ENCODE assay signal across 9 mouse cellular contexts in genomic region chr12:86923837-86924236, GRCm38 (mm10). TPM values are rescaled to one million over a fixed set of nuclear protein-coding genes. Genes with fewer than 3 reads are reported as not detected.
DNase-seq lines count a peak whose midpoint lies in the region; ATAC-seq and TF ChIP-seq lines count a peak whose summit lies in the region.
"Had no signal": no experiment of that assay in that cellular context is flagged by ENCODE, and none has a peak within 500 bp of the region (broad histone marks: within the 10 kb centered on the region; RNA-seq: fewer than 3 reads in every experiment).

No protein-coding gene starts in this region.

- DNase-seq in brain, adult 2 months (ENCODE audit: low read depth, low spot score) = peak; percentile 93
- peak; percentile 90 for DNase-seq in fat pad, adult 2 months (ENCODE audit: extremely low read depth, low read depth, low spot score)
- peak; percentile 86 for DNase-seq in kidney, postnatal 10 days
- peak; percentile 80 for DNase-seq in stomach, postnatal 0 days (ENCODE audit: low spot score)

- H3K27ac ChIP-seq in heart, embryonic 15.5 days = no peak overlapping the region
- no peak overlapping the region for H3K27ac ChIP-seq in liver, embryonic 16.5 days (ENCODE audit: low read length)
- H3K27ac ChIP-seq in neural tube, embryonic 13.5 days (replicated peaks) = peak overlapping the region; percentile 30
- H3K27ac ChIP-seq in stomach, postnatal 0 days (replicated peaks) = no peak overlapping the region
- H3K27ac ChIP-seq: embryonic facial prominence, embryonic 12.5 days had no signal

- H3K36me3 ChIP-seq in heart, embryonic 15.5 days = no peaks in the 10 kb centered on the region
- no peaks in the 10 kb centered on the region for H3K36me3 ChIP-seq in liver, embryonic 16.5 days (ENCODE audit: control insufficient read depth, insufficient read depth)
- no peaks in the 10 kb centered on the region for H3K36me3 ChIP-seq in neural tube, embryonic 13.5 days
- no peaks in the 10 kb centered on the region for H3K36me3 ChIP-seq in stomach, postnatal 0 days (ENCODE audit: control insufficient read depth, insufficient read depth, low read length)
- H3K36me3 ChIP-seq: embryonic facial prominence, embryonic 12.5 days had no signal

- peak; percentile 97 for TF ChIP-seq CTCF in stomach, postnatal 0 days (IDR thresholded peaks at IDR 0.05; ENCODE audit: low read depth)

- peaks cover 8% of the 10 kb centered on the region for H3K4me1 ChIP-seq in heart, embryonic 15.5 days (replicated peaks)
- peaks cover 6% of the 10 kb centered on the region for H3K4me1 ChIP-seq in liver, embryonic 16.5 days (ENCODE audit: control insufficient read depth, low read depth, low read length)
- H3K4me1 ChIP-seq in neural tube, embryonic 13.5 days (replicated peaks) = peaks cover 28% of the 10 kb centered on the region
- H3K4me1 ChIP-seq in stomach, postnatal 0 days (replicated peaks; ENCODE audit: control insufficient read depth, insufficient read depth) = no peaks in the 10 kb centered on the region

- no peak overlapping the region for H3K4me3 ChIP-seq in heart, embryonic 15.5 days
- H3K4me3 ChIP-seq in liver, embryonic 16.5 days (ENCODE audit: low read depth, low read length) = no peak overlapping the region
- no peak overlapping the region for H3K4me3 ChIP-seq in neural tube, embryonic 13.5 days
- no peak overlapping the region for H3K4me3 ChIP-seq in stomach, postnatal 0 days (ENCODE audit: low read depth, low read length)
- H3K4me3 ChIP-seq: embryonic facial prominence, embryonic 12.5 days had no signal

- TF ChIP-seq EP300 in stomach, postnatal 0 days (optimal IDR thresholded peaks at IDR 0.05) = no peak

- no peak overlapping the region for H3K9ac ChIP-seq in heart, embryonic 15.5 days
- no peak overlapping the region for H3K9ac ChIP-seq in liver, embryonic 16.5 days (ENCODE audit: low read depth, low read length)
- no peak overlapping the region for H3K9ac ChIP-seq in neural tube, embryonic 13.5 days
- no peak overlapping the region for H3K9ac ChIP-seq in stomach, postnatal 0 days (ENCODE audit: low read length)
- H3K9ac ChIP-seq: embryonic facial prominence, embryonic 12.5 days had no signal

- H3K27me3 ChIP-seq in heart, embryonic 15.5 days = no peaks in the 10 kb centered on the region
- no peaks in the 10 kb centered on the region for H3K27me3 ChIP-seq in liver, embryonic 16.5 days (ENCODE audit: control insufficient read depth, insufficient read depth, low read depth, low read length)
- H3K27me3 ChIP-seq in neural tube, embryonic 13.5 days = no peaks in the 10 kb centered on the region
- H3K27me3 ChIP-seq in stomach, postnatal 0 days (ENCODE audit: control insufficient read depth, insufficient read depth, low read length) = no peaks in the 10 kb centered on the region
- H3K27me3 ChIP-seq: embryonic facial prominence, embryonic 12.5 days had no signal

- H3K9me3 ChIP-seq in heart, embryonic 15.5 days (replicated peaks) = no peaks in the 10 kb centered on the region
- H3K9me3 ChIP-seq in liver, embryonic 16.5 days (replicated peaks; ENCODE audit: control insufficient read depth, low read length) = no peaks in the 10 kb centered on the region; the same call in 1 of the 2 replicates
- 0 out of 2 replicates have a peak, but pooled peaks cover 8% of the 10 kb centered on the region for H3K9me3 ChIP-seq in neural tube, embryonic 13.5 days
- no peaks in the 10 kb centered on the region for H3K9me3 ChIP-seq in stomach, postnatal 0 days (ENCODE audit: control insufficient read depth, low read length)

- peak; percentile 88 for ATAC-seq in CD4-positive, CD25-positive, alpha-beta regulatory T cell, adult 4 months
- ATAC-seq in heart, embryonic 15.5 days (replicated peaks; ENCODE audit: insufficient number of reproducible peaks, insufficient read depth, low FRiP score, low read depth) = peak; percentile 67; the same call in 1 of the 2 replicates
- ATAC-seq in liver, embryonic 16.5 days (ENCODE audit: low read depth) = 0 out of 2 replicates have a peak, but pooled peaks have one; percentile 16
- peak; percentile 49 for ATAC-seq in neural tube, embryonic 13.5 days (ENCODE audit: low read depth)
- ATAC-seq in stomach, postnatal 0 days (ENCODE audit: low FRiP score, low TSS enrichment) = peak; percentile 80

- WGBS in heart, embryonic 15.5 days = 2% methylated on average over 5 of the region's 5 CpGs
- 3% methylated on average over 5 of the region's 5 CpGs for WGBS in liver, embryonic 16.5 days (ENCODE audit: insufficient replicate concordance)
- WGBS in neural tube, embryonic 13.5 days = 5% methylated on average over 5 of the region's 5 CpGs
- 5% methylated on average over 5 of the region's 5 CpGs for WGBS in stomach, postnatal 0 days

- H3K4me2 ChIP-seq in heart, embryonic 15.5 days = no peak overlapping the region
- no peak overlapping the region for H3K4me2 ChIP-seq in liver, embryonic 16.5 days (ENCODE audit: low read depth, low read length)
- H3K4me2 ChIP-seq in neural tube, embryonic 13.5 days = no peak overlapping the region
- H3K4me2 ChIP-seq in stomach, postnatal 0 days (replicated peaks; ENCODE audit: low read depth) = no peak overlapping the region
- H3K4me2 ChIP-seq: embryonic facial prominence, embryonic 12.5 days had no signal

RNA-seq across cellular contexts. Expression of gene Cipc, which starts 23.0 kb away (rescaled TPM):
- 10 to 100 TPM; 20.0 to 29.3 TPM for polyA plus RNA-seq in CD4-positive, CD25-positive, alpha-beta regulatory T cell, adult 4 months (2017; shearing (Covaris generic))
- 18.7 and 23.4 TPM in 2 replicates for polyA plus RNA-seq in heart, embryonic 15.5 days (2015; fragmentation: Nextera tagmentation; extraction: Ambion mirVana)
- 7.8 and 7.9 TPM in 2 replicates for polyA plus RNA-seq in liver, embryonic 16.5 days (2015; fragmentation: Nextera tagmentation; extraction: Ambion mirVana)
- polyA plus RNA-seq in neural tube, embryonic 13.5 days (2015; fragmentation: Nextera tagmentation; extraction: Ambion mirVana) = 39.2 and 45.6 TPM in 2 replicates
- 10.1 and 10.8 TPM in 2 replicates for polyA plus RNA-seq in stomach, postnatal 0 days (2015; fragmentation: Nextera tagmentation; extraction: Ambion mirVana)

RNA-seq across cellular contexts. Expression of gene Irf2bpl, which starts 39.2 kb away (rescaled TPM):
- polyA plus RNA-seq in CD4-positive, CD25-positive, alpha-beta regulatory T cell, adult 4 months (2017; shearing (Covaris generic)) = 10 to 100 TPM in 1 of 2 experiments, 1 to 10 TPM in 1; 7.6 to 18.8 TPM
- polyA plus RNA-seq in heart, embryonic 15.5 days (2015; fragmentation: Nextera tagmentation; extraction: Ambion mirVana) = 40.1 and 41.7 TPM in 2 replicates
- 1.8 and 2.3 TPM in 2 replicates for polyA plus RNA-seq in liver, embryonic 16.5 days (2015; fragmentation: Nextera tagmentation; extraction: Ambion mirVana)
- 59.9 and 60.7 TPM in 2 replicates for polyA plus RNA-seq in neural tube, embryonic 13.5 days (2015; fragmentation: Nextera tagmentation; extraction: Ambion mirVana)
- polyA plus RNA-seq in stomach, postnatal 0 days (2015; fragmentation: Nextera tagmentation; extraction: Ambion mirVana) = 19.1 and 19.8 TPM in 2 replicates

Comparison
In these comparisons a context has a peak if more than half of its experiments do, and no peak if none do; other contexts are left out.
1. ATAC-seq: peak in every context shown above with its lines; median percentile 88 in CD4-positive, CD25-positive, alpha-beta regulatory T cell, adult 4 months; 80 in stomach, postnatal 0 days; 67 in heart, embryonic 15.5 days; 49 in neural tube, embryonic 13.5 days; 16 in liver, embryonic 16.5 days.